Mouse (Mus musculus): ENCODE measurements around the gene Uqcc3. TPM values are rescaled to one million over a fixed set of nuclear protein-coding genes. Genes with fewer than 3 reads are reported as not detected.
A peak's percentile ranks its signal among the peaks of the same experiment; 100 is the strongest.

Gene Uqcc3
- polyA plus RNA-seq, 1 experiment, result 45.4 TPM

- peak; percentile 95 for DNase-seq (ENCODE audit: low read depth)
- TF ChIP-seq CTCF (IDR thresholded peaks at IDR 0.05; ENCODE audit: borderline replicate concordance, extremely low read depth, insufficient read depth, insufficient read length) (no peak), POLR2A (IDR thresholded peaks at IDR 0.05; ENCODE audit: borderline replicate concordance, extremely low read depth, insufficient read depth, insufficient read length, poor library complexity, severe bottlenecking) (peak; percentile 78)
Measured at GRCm38 (mm10) chr19:8892829-8893766, 12.4 kb upstream of the Uqcc3 start, which contains the start of gene Ints5. Gene Ints5 (plus strand): TSS chr19:8893005.

DNA sequence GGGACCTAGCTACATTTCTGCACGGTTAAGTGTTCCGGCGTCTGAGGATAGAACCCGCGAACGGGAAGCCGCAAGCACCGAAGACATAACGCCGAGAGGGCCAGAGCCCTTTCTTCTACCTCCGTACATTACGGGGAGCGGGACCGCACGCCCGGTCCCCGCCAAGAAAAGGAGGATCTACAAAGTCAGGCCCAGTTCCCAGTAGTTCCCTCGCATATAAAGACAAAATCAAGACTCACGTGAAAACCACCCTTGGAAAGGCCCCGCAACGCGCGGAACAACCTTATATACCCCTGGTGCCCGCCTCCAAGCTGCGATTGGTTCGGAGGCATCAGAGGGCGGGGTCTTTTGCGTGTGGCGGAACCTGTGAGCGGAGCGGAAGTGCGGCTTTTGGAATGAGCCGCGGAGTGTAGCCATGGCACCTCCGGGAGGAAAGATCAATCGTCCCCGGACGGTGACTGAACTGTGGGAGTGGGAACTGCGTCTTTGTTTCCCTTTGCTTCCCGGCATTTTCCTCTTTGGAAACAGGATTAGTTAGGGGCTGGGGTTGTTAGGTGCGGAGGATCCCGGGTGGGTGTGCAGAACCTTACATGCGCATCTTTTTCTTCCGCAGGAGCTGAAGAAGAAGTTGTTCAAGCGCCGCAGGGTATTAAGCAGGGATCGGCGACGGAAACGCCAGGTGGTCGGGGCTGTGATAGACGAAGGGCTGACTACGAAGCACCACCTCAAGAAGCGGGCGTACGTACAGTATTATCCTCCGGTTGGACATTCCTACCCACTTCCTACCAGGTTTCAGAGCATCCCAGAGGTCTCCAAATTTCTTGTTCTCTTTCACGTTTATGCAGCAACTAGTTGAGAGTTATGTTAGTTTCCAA lies 8.0 kb upstream of the Uqcc3 start, which contains the start of the genes 1810009A15Rik and Gm49416:
1810009A15Rik (plus strand) TSS at position 343 of the 875 bp plus-strand sequence.
Gm49416 (plus strand) TSS at position 416 of the 875 bp plus-strand sequence.
- peak; percentile 99 for DNase-seq (ENCODE audit: low read depth)
- TF ChIP-seq POLR2A (IDR thresholded peaks at IDR 0.05; ENCODE audit: borderline replicate concordance, extremely low read depth, insufficient read depth, insufficient read length, poor library complexity, severe bottlenecking), result peak; percentile 60; the same call in 1 of the 2 replicates
- no peak for TF ChIP-seq CTCF (IDR thresholded peaks at IDR 0.05; ENCODE audit: borderline replicate concordance, extremely low read depth, insufficient read depth, insufficient read length)

DNA sequence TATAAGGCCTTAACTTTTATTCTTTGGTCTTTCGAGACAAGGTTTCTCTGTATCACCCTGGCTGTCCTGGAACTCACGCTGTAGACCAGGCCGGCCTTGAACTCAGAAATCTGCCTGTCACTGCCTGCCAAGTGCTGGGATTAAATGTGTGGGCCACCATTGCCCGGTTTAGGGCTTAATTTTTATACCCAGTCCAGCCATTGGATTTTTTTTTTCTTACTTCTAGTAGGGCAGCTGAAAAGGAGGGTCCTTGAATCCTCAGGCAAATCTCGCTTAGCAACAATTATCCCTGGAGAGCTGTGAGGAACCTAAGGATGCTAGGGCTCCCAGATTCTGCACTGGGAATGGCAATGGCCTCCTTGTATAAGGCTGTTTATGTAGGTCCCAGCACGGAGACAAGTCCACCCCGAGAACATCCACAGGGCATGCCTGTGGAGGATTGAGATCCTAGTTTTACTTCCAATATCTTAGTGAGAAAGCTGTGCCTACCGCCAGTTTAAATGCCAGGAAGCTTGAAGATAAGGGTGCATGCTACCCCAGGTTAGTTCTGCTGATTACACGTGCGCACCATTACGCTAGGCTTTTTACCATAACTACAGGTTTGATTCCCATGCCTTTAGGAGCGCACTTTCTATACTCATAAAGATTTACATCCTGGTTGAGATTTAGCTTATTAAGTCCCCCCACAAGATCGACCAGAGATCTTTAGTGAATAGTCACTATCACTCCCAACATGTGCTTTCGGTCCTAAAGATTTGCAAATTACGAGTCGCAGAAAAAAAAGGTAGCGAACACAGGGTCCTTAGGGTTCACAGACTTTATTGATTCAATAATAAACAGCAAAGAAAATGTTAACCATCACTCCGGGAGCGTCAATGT lies 7.1 kb upstream of the Uqcc3 start:
- no peak for TF ChIP-seq POLR2A (IDR thresholded peaks at IDR 0.05; ENCODE audit: borderline replicate concordance, extremely low read depth, insufficient read depth, insufficient read length, poor library complexity, severe bottlenecking)
- no peak for TF ChIP-seq CTCF (IDR thresholded peaks at IDR 0.05; ENCODE audit: borderline replicate concordance, extremely low read depth, insufficient read depth, insufficient read length)
- DNase-seq (ENCODE audit: low read depth), result no peak

DNA sequence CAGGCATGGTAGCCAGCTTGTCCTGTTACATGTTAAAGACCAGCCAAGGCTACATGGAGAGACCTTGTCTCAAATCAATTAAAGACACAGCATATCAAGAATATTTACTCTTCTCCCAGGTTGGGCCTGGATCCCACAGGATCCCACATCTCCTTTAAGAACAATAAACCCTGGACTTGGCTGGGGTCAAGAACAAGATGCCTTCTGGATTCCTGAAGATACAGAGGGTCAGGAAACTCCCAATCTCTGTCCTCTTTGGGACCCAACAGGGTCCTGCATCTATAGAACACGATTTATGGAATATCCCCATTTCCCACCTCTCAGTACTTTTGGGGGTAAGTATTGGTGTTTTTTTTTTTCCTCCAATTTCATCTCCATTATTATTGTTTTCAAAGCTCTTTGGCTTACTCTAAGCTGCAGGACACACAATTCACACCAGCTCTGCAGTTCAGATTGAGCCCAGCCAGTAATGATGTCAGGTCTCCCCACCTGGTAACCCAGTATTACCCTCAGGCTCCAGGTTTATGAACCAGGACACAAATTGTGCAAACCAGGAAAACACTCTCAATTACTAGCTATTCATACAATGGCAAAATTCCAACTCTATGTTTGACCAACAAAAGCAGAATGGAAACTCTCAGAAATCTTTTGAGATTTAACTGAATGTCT lies 6.3 kb upstream of the Uqcc3 start:
- TF ChIP-seq CTCF (IDR thresholded peaks at IDR 0.05; ENCODE audit: borderline replicate concordance, extremely low read depth, insufficient read depth, insufficient read length) (no peak), POLR2A (IDR thresholded peaks at IDR 0.05; ENCODE audit: borderline replicate concordance, extremely low read depth, insufficient read depth, insufficient read length, poor library complexity, severe bottlenecking) (no peak)
- DNase-seq (ENCODE audit: low read depth), result no peak

- TF ChIP-seq CTCF (IDR thresholded peaks at IDR 0.05; ENCODE audit: borderline replicate concordance, extremely low read depth, insufficient read depth, insufficient read length) (no peak), POLR2A (IDR thresholded peaks at IDR 0.05; ENCODE audit: borderline replicate concordance, extremely low read depth, insufficient read depth, insufficient read length, poor library complexity, severe bottlenecking) (no peak)
- no peak for DNase-seq (ENCODE audit: low read depth)
Measured at GRCm38 (mm10) chr19:8883616-8884015, 2.9 kb upstream of the Uqcc3 start, which contains the start of the genes Lbhd1 and Gm49403. Gene Lbhd1 (plus strand): TSS chr19:8883732. Gene Gm49403 (plus strand): TSS chr19:8883930.

GRCm38 (mm10) chr19:8881034-8881392 lies 290 bp upstream of the Uqcc3 start:
- DNase-seq (ENCODE audit: low read depth), result no peak
- TF ChIP-seq CTCF (IDR thresholded peaks at IDR 0.05; ENCODE audit: borderline replicate concordance, extremely low read depth, insufficient read depth, insufficient read length), result no peak
- TF ChIP-seq POLR2A (IDR thresholded peaks at IDR 0.05; ENCODE audit: borderline replicate concordance, extremely low read depth, insufficient read depth, insufficient read length, poor library complexity, severe bottlenecking), result no peak

GRCm38 (mm10) chr19:8875031-8875430 lies 5.7 kb downstream of the Uqcc3 start:
- no peak for DNase-seq (ENCODE audit: low read depth)
- TF ChIP-seq CTCF (IDR thresholded peaks at IDR 0.05; ENCODE audit: borderline replicate concordance, extremely low read depth, insufficient read depth, insufficient read length), result no peak
- no peak for TF ChIP-seq POLR2A (IDR thresholded peaks at IDR 0.05; ENCODE audit: borderline replicate concordance, extremely low read depth, insufficient read depth, insufficient read length, poor library complexity, severe bottlenecking)

DNA sequence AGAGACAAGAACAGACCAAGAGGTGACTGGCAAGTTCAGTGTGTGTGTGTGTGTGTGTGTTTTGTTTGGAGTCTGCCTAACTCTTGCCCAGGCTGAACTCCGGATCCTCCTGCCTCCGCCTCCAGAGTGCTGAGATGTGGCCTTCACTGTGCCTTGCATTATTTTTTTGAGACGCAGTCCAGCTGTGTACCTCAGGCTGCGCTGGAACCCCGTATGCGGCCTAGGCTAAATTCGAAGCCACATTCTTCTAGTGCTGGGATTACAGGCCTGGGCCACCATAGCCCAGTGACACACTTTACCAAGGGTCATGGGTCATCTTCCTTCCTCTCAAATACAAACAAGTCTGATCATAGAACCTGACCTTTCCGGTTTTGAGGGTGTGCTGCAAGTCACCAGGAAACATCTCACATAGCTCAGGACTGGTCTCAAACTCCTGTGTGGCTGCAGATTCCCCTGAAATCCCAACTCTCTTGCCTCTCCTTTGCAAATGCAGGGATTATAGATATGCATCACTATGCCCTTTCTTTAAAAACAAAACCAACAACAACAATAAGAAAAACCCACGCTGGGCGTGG lies 8.4 kb downstream of the Uqcc3 start:
- no peak for DNase-seq (ENCODE audit: low read depth)
- TF ChIP-seq CTCF (IDR thresholded peaks at IDR 0.05; ENCODE audit: borderline replicate concordance, extremely low read depth, insufficient read depth, insufficient read length) (no peak), POLR2A (IDR thresholded peaks at IDR 0.05; ENCODE audit: borderline replicate concordance, extremely low read depth, insufficient read depth, insufficient read length, poor library complexity, severe bottlenecking) (no peak)

DNA sequence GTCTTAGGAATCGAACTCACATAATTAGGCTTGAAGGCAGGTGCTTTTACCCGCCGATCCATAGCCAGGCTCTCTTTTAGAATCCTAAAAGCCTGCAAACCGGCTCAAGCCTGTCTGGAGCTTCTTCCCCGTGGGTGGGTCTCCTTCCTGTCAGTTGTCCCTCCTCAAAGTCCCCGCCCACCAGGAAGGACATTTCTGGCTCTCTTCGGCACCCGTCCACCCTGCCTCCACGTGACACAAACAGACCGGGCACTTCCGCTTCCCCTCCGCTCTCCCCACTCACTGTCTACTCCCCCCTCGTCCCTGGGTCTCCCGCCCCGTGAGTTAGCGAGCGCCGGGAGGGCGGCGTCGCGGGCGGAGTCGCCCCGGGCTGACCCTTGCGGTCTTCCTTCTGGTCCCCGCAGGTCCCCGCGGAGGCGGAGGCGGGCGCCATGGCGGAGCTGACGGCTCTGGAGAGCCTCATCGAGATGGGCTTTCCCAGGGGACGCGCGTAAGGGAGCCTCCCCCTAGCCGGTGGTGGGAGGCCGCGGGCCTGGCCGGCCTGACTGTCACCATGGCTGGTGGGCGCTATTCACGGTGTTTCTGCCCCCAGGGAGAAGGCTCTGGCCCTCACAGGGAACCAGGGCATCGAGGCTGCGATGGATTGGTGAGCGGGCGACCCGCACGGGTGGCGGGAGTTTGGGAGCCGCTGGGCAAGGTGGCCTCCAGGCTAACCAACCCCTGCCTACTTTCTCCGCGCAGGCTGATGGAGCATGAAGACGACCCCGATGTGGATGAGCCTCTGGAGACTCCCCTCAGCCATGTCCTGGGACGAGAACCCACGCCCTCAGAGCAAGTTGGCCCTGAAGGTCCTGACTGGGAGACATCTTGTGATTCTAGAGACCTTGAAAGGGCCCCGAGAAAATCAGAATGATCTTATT lies 9.2 kb downstream of the Uqcc3 start, which contains the start of gene Ubxn1:
Ubxn1 (plus strand) TSS at position 230 of the 920 bp plus-strand sequence.
- TF ChIP-seq CTCF (IDR thresholded peaks at IDR 0.05; ENCODE audit: borderline replicate concordance, extremely low read depth, insufficient read depth, insufficient read length), result no peak
- no peak; the same call in 1 of the 2 replicates for TF ChIP-seq POLR2A (IDR thresholded peaks at IDR 0.05; ENCODE audit: borderline replicate concordance, extremely low read depth, insufficient read depth, insufficient read length, poor library complexity, severe bottlenecking)
- peak; percentile 99 for DNase-seq (ENCODE audit: low read depth)
